Mouse (Mus musculus): ENCODE measurements around the gene Napepld.
A peak's percentile ranks its signal among the peaks of the same experiment; 100 is the strongest.
"Not testable (repeated sequence)": the region's sequence is repeated elsewhere in the genome, so short reads cannot be mapped to it uniquely, and the experiment has no call there.

The Napepld gene

GRCm38 (mm10) chr5:21667191-21668137 lies 33.7 kb downstream of the Napepld start:
- DNase-seq (ENCODE audit: low read depth, low spot score) = peak; percentile 52

DNA sequence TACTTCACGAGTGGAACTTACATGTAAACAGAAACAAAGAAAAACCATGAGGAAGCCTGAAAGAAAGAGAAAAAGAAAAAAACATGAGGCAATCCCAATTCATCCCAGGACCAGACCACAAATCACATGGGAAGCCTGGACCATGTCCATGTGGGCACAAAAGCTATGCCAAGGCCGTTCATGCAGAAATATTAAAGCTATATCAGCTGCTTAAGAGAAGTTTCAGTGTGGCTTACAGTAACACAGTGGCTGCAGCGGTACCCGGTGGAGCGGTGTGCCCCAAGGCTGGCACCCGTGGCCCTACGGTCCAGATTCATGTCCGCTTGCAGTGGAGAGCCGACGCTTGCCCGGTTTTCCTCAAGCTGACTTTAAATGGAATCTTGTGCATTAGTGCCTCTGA lies 38.1 kb downstream of the Napepld start:
- no peak for DNase-seq (ENCODE audit: low read depth, low spot score)

GRCm38 (mm10) chr5:21660850-21661249 lies 40.3 kb downstream of the Napepld start:
- no peak for DNase-seq (ENCODE audit: low read depth, low spot score)

GRCm38 (mm10) chr5:21658623-21659395 lies 42.4 kb downstream of the Napepld start:
- DNase-seq (ENCODE audit: low read depth, low spot score) = peak; percentile 74

GRCm38 (mm10) chr5:21658038-21658437 lies 43.2 kb downstream of the Napepld start:
- no peak for DNase-seq (ENCODE audit: low read depth, low spot score)

DNA sequence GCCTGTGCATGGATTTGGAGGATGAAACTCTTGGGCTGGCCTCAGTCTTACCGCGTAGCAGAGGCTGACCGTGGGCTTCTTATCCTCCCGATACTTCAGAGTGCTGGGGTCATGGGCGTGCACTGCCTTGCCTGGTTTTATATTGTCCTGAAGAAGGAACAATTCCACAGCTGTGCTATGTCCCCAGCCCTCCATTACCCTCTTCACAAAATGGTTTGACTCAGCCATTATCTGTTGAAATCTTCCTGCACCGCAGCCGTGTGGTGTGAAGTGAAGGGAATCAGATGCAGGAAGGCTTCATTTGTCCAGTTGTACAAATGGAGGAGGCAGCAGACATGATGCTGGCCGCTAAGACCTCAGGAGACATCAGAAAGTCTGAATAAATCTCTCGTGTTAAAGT lies 44.3 kb downstream of the Napepld start:
- DNase-seq (ENCODE audit: low read depth, low spot score) = no peak

- peak; percentile 53 for DNase-seq (ENCODE audit: low read depth, low spot score)
Observed at GRCm38 (mm10) chr5:21651885-21652612, 49.1 kb downstream of the Napepld start.

DNA sequence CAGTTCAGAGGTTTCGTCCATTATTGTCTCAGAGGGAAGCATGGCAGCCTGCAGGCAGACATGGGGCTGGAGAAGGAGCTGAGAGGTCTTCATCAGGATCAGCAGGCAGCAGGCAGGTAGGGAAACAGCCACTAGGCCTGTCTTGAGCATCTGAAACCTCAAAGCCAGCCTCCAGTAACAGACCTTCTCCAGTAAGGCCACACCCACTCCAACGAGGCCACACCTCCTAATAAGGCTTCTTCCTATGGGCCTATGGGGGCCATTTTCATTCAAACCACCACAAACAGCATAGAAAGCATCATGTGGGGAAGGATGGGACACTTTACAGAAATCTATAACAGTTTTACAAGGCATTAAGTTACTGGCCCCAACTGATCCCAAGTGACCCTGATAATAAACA lies 50.5 kb downstream of the Napepld start:
- DNase-seq (ENCODE audit: low read depth, low spot score) = peak; percentile 31

GRCm38 (mm10) chr5:21646133-21646491 lies 55.1 kb downstream of the Napepld start:
- DNase-seq (ENCODE audit: low read depth, low spot score) = no peak

DNA sequence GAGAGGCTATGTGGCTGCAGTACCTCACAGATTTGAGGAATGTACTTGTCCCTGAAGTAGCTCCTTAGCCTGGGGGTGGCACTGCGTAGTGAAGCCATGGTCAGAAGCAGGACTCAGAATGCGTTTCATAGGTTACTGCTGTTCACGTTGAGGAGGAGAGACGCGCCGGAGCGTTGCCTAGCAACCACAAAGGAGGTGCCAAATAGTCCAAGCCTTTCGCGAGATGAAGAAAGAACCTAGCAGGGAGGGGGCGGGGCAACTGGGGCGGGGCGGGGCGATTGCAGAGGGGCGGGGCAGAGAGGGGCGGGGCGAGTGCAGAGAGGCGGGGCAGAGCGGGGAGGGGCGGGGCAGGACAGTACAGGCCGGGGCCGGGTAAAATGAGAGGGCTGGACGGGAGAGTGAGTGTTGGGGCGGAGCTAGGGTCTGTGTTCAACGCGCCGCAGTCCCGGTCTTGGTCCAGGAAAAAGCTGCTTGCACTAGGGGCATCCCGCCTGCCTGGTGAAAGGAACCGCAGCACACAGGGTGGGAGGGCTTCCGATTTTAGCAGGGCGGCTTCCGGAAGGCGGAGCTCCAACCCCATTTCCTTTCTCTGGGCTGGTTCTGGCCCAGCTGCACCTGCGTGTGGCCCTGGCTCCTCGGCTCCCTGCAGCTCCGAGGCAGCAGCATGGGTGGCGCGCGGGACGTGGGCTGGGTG lies 55.6 kb downstream of the Napepld start, which contains the start of the genes Fbxl13 and Armc10:
Fbxl13 (minus strand) TSS at position 196 of the 694 bp plus-strand sequence.
Armc10 (plus strand) TSS at position 375 of the 694 bp plus-strand sequence.
- DNase-seq (ENCODE audit: low read depth, low spot score) = peak; percentile 96

DNA sequence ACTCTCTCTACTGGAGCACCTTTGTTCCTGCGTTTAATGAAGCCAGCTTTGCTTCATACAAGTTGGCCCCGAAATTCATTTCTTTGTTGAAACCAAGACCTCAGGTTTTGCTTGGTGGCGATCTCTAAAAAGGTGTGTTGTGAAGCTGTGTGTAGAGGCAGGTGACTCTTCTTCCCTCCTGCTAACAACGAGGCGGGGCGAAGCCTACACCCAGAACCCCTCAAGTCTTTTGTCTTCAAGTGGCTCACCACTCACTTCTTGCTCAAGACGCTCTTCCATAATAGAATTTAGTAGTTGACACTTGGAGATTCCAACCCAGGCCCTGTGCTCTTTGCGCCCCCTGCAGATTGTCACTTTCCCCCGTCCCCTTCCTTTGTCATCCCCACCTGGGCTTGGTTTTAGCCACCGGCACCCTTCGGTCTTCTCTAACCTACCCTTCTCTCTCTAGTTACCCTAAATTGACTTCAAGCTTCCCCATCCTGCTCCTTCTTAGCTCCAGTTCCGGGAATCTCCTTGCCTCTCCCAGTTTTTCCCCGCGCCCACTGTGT lies 56.2 kb downstream of the Napepld start:
- DNase-seq (ENCODE audit: low read depth, low spot score) = no peak

DNA sequence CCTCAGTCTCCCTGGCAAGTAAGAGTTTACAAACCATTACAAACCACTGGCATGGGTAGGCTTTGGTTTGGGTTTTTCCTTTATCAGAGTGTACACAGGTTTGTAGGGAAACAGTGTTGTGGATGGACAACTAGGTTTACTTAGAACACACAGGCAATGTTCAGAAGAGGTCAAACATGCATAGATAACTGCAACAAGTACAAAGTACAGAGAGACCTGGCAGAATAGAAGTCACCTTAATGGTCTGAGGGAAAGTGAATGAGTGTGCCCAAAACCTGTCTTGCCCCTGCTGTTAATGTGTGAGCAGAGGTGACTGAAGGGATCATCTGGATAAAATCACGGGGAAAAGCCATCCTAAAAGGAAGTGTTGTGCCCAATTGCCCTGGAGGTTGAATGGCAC lies 57.6 kb downstream of the Napepld start:
- DNase-seq (ENCODE audit: low read depth, low spot score) = no peak

- no peak for DNase-seq (ENCODE audit: low read depth, low spot score)
Observed at GRCm38 (mm10) chr5:21640961-21641360, 60.2 kb downstream of the Napepld start.

- DNase-seq (ENCODE audit: low read depth, low spot score) = no peak
Observed at GRCm38 (mm10) chr5:21625916-21626315, 75.3 kb downstream of the Napepld start.

DNA sequence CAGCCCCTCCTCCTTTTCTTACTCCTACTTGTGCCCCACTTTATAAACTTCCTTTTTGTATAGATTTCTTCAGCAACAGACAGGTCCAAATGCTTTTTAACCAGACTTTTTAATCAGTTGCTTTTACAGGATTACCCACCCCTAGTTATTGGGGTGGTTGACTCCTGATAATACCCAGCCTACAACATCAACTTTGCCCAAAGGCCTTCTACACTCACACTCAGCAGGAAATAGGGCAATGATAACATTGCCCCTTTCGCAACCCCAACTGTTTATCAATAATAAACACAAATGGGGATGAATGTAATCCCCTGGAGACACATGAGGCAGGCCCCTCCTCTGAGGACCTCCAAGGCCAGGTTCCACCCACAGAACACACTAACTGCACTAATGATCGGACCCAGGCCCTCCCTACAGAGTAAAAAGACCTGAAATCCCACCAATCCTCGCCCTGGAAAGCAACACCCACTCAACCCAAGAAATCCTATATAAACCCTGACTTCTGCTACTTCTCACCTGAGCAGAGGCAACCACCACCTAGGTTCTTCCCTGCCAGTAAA lies 84.7 kb downstream of the Napepld start:
- no peak for DNase-seq (ENCODE audit: low read depth, low spot score)

- DNase-seq (ENCODE audit: low read depth, low spot score) = not testable (repeated sequence)
Observed at GRCm38 (mm10) chr5:21614299-21614698, 86.9 kb downstream of the Napepld start.

Data from ES-CJ7 (cell line).